Mouse (Mus musculus) T-cell, adult 66 days (primary cell): ENCODE measurements around the gene Nop10. TPM values are rescaled to one million over a fixed set of nuclear protein-coding genes. Genes with fewer than 3 reads are reported as not detected.

Source experiments
- total RNA-seq, 2 experiments: library from RNA; stranded (reverse); gene quantifications; 3 replicates in 1 of 2; 4 replicates in 1 of 2; pipeline ENCODE4 v1.2.4; 2023

The Nop10 gene
- 10 to 100 TPM; 65.6 to 74.8 TPM for total RNA-seq

GRCm38 (mm10) chr2:112261748-112262653 is at the start of gene Nop10:
Gene Nop10, plus strand, starts transcription at chr2:112261926.

DNA sequence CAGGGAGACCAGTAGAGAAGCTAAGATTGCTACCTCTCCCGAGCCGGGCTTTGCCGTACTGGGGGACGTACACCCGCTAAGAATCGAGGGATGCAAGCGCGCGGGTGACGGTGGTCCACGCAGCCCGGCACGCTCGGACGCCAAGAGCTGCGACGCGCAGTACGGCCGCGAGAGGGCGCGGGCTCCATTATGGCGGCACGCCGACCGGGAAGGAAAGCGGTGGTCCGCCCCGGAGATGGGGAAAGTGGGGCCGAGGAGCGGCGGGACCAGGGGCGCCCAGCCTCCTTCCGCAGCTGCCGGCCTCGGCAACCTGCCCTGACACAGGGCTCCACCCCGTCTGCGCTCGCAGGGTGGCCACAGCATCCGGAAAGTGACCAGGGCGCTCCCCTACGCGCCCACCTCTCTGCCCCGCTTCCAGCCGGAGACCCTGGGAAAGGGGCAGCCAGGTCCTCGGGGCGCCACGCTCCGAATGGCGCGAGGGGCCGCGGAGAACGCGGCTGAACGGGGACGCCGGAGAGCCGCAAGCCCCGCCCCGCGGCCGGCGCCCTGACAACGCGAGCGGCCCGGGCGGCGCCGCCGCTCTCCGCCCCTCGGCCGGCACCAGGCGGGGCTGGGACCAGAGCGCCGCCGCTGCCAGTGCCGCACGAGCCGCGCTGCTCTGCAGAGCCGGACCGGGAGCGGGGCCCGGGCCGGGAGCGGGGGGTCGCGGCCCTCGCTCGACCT is 22.4 kb upstream of the Nop10 start, which contains the start of gene Lpcat4:
Lpcat4 (plus strand) TSS at position 257 of the 723 bp plus-strand sequence.

GRCm38 (mm10) chr2:112259241-112259962 is 2.3 kb upstream of the Nop10 start, which contains the start of gene Nutm1:
Gene Nutm1, minus strand, starts transcription at chr2:112259291.

GRCm38 (mm10) chr2:112265448-112266241 is 3.9 kb downstream of the Nop10 start, which contains the start of gene Slc12a6:
Gene Slc12a6, plus strand, starts transcription at chr2:112265825.

DNA sequence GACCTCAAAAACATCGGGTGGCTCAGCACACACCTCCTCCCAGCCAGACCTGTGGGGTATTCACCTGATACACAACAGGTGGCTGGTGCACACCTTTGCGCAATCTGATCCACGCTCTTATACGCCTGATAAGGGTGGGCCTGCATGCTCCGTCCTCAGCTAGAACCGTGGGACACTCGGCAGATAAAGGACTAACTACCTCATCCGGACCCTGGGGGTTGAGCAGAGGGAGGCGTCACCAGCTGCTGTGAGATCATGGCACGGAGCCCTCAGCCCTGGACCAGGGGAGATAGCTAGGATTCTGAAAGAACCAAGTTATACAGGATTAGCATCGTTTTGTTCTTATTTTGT is 4.5 kb downstream of the Nop10 start, which contains the start of gene Gm21985:
Gm21985 (plus strand) TSS at position 73 of the 351 bp plus-strand sequence.

Other genes starting within 250 kb of the Nop10 start
- not detected for gene Olfr1310, start 249.2 kb upstream of the Nop10 start, total RNA-seq
- gene Olfr1311, start 237.5 kb upstream of the Nop10 start, total RNA-seq = not detected
- gene Olfr1312, start 211.7 kb upstream of the Nop10 start, total RNA-seq = not detected
- not detected for gene Olfr1313, start 184.1 kb upstream of the Nop10 start, total RNA-seq
- gene Olfr1314, start 165.1 kb upstream of the Nop10 start, total RNA-seq = not detected
- gene Olfr1315-ps1, start 146.5 kb upstream of the Nop10 start, total RNA-seq = not detected
- gene Olfr1316, start 126.9 kb upstream of the Nop10 start, total RNA-seq = not detected
- not detected for gene Olfr1317, start 121.6 kb upstream of the Nop10 start, total RNA-seq
- not detected for gene Olfr1318, start 107.7 kb upstream of the Nop10 start, total RNA-seq
- gene Lpcat4, start 22.5 kb upstream of the Nop10 start, total RNA-seq = 10 to 100 TPM; 60.3 TPM
- gene Nutm1, start 2.6 kb upstream of the Nop10 start, total RNA-seq = not detected
- 100 to 1,000 TPM; 121 to 133 TPM for gene Slc12a6, start 3.9 kb downstream of the Nop10 start, total RNA-seq
- 1 to 10 TPM in 1 of 2 experiments, not detected in 1; 1.3 TPM for gene Gm21985, start 4.4 kb downstream of the Nop10 start, total RNA-seq
- gene Emc4, start 106.1 kb downstream of the Nop10 start, total RNA-seq = 10 to 100 TPM; 34.3 to 40.4 TPM
- gene Katnbl1, start 117.3 kb downstream of the Nop10 start, total RNA-seq = 10 to 100 TPM; 11.9 to 15.6 TPM
- gene Emc7, start 193.1 kb downstream of the Nop10 start, total RNA-seq = 10 to 100 TPM; 13.0 to 14.4 TPM
- not detected for gene Chrm5, start 218.8 kb downstream of the Nop10 start, total RNA-seq
- gene Aven, start 231.0 kb downstream of the Nop10 start, total RNA-seq = 10 to 100 TPM; 61.6 to 69.3 TPM